Mouse (Mus musculus): ENCODE measurements at regions not wholly inside any gene's neighbourhood (a gene's known extent, or its start where the extent isn't known, plus 50 kb on each side); places are given as distances from the start of the nearest gene placed in this dataset.

DNA sequence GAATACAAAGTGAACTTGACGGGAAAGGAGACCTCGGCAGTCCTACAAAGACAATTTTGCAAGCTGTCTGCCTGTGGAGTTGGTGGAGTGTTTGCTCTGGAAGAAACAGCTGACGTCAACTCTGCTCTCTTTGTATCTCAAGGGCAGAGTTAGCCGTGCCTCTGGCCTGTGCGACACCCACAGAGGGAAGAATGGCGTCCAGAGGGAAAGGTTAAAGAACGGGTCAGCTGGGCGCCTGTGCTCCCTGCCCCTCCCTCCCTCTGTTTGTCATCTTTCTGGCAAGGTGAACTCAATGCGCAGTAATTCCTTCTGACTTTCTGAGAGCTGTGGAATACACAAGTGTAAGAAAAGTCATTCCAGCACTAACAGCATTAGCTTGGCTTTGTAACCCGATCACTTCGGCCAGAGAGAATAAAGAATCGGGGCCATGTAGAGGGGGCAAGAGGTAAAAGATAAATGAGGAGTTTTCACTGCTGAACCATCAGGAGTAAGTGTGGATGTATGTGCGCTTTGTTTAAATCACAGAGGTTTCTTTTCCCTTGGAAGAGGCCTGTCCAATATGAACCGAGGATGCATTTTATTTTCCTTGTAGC lies 474.6 kb upstream of the Got2 start:
- no peak for ATAC-seq (replicated peaks; ENCODE audit: low read depth, poor library complexity, severe bottlenecking)

DNA sequence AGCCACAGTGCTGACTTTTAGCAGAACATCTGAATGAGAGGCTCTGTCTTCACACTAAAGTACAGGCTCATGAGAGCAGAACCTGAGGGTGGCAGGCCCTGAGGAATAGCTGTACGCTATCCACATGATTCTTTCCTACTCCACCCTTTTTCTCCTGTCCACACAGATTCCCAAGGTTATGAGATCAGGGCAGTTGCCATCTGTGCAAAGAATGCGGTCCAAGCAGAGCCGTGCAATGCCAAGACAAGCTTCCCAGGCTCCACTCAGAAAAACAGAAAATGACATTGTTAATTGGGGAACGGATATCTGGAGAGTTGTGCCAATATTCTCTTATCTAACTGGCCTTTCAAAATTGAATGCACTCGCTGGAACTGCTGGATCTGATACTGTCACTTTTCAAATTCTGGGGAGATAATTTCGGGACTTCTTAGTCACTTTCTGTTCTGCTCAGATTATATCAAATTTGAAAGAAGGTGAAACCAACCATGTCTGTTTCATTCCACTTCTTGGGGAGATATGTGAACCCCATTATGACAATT lies 462.3 kb upstream of the Got2 start:
- ATAC-seq (replicated peaks; ENCODE audit: low read depth, poor library complexity, severe bottlenecking): no peak

GRCm38 (mm10) chr8:96349503-96349902 lies 461.2 kb upstream of the Got2 start:
- no peak for ATAC-seq (replicated peaks; ENCODE audit: low read depth, poor library complexity, severe bottlenecking)

- ATAC-seq (replicated peaks; ENCODE audit: low read depth, poor library complexity, severe bottlenecking): no peak
These were observed 452.4 kb upstream of the Got2 start for GRCm38 (mm10) chr8:96340702-96341101.

DNA sequence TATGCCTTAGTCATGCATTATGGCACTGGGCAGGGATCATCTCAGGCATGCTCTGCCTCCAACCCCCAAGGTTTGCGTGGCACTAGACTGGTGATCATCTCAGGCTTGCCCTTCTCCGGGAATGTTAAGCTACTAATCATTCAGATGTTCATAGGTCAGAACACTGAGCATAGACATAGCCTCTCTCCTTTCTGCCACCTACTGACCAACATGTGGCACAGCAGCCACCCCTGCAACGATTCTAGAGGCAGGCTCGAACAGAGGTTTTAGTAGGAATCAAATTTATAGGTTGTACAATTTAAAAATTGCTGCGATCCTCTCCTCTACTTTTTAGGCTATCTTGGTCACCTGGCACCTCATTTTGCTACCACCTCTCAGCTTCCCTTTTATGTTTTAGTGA lies 430.0 kb upstream of the Got2 start:
- no peak for ATAC-seq (replicated peaks; ENCODE audit: low read depth, poor library complexity, severe bottlenecking)

GRCm38 (mm10) chr8:96308989-96309718 lies 420.8 kb upstream of the Got2 start:
- ATAC-seq (replicated peaks; ENCODE audit: low read depth, poor library complexity, severe bottlenecking): no peak

DNA sequence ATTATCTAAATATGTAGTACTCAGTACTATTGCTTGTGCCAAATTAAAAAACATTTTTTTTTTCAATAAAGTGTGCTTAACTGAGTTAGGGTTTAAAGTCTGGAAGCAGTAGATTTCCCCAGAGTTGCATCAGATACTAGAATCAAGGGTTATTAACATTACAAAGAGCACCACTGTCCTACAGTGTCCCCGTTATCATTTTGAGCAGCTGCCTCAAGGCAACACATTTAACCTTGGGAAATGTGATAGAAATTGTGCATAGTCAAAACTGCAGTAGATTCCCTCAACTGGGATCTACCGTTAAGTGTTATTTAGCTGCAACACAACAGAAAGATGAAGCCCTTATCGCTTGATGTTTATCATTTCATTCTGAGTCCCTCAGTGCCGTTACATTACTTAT lies 408.3 kb upstream of the Got2 start:
- ATAC-seq (replicated peaks; ENCODE audit: low read depth, poor library complexity, severe bottlenecking): no peak

DNA sequence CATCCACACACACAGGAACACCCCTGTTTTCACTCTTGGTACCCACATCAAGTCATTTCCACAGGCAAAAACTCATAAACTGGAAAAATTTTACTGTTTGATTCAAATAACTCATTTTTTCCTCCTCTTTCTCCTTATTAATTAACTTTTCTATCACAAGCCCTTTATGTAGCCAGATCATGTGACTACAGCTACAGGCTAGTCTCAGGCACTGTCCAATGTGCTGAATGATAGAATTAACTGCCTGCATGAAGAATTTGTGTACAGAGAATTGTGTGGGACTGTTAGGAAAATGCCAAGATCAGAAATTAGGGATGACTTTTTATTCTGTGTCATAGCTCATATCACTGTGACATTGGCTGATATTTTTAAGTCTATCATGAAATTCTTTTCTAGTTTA lies 402.4 kb upstream of the Got2 start:
- no peak for ATAC-seq (replicated peaks; ENCODE audit: low read depth, poor library complexity, severe bottlenecking)

- ATAC-seq (replicated peaks; ENCODE audit: low read depth, poor library complexity, severe bottlenecking): no peak
These were observed 401.2 kb upstream of the Got2 start for GRCm38 (mm10) chr8:96289519-96289918.

DNA sequence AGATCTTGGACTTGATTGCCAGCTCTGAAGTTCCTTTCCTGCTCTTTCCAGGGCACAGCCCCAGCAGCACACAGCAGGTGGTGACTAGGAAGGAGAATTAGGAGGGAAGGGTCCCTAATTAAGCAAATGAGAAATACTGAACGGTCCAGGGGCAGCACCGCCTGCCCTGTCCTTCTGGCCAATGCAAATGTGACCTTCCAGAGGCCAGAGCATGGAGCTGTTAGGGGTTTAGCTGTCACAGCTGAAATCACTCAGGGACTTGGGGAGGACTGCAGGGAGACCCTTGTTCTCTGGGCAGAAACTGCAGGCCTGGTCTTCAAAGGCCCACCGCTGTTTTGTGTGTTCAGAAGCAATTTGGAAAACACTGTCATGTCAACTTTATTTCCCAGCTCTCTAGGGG lies 400.2 kb upstream of the Got2 start:
- no peak for ATAC-seq (replicated peaks; ENCODE audit: low read depth, poor library complexity, severe bottlenecking)

- ATAC-seq (replicated peaks; ENCODE audit: low read depth, poor library complexity, severe bottlenecking): no peak
These were observed 389.3 kb upstream of the Got2 start for GRCm38 (mm10) chr8:96277479-96278138.

DNA sequence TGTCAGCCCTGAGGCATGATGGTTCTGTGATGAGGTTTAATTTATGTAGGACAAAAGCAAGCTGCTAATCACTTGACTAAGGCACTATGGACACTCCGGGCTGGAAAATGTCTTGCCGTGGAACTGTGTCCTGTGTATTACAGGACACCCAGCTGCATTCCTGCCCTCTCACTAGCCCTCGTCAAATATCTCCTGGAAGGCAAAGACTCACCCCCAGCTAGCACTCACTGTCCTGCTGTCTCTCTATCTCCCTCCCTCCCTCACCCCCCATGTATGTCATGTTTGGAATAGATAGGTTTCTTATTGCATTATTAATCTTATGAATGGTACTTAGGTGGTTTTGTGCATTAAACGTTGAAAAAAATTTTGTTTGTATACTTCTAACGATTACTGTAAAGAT lies 388.7 kb upstream of the Got2 start:
- no peak for ATAC-seq (replicated peaks; ENCODE audit: low read depth, poor library complexity, severe bottlenecking)

DNA sequence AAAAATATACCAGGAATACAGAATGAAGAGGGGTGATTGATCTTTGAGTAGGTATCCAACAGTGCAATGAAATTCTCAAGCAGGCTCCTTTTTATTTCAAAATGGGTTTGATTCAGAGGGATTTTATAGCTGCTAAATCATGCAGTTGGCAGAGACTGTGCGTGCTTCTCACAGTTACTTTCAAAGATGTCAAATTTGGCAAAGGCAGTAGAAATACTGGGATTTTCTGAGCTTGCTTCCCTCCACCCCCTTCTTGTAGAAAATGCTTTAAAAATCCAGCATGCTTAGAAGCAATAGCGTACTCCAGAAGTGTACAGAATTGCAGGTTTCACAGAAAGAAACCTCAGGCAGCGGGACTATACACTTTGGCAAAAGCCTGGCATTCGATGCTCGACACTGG lies 367.9 kb upstream of the Got2 start:
- ATAC-seq (replicated peaks; ENCODE audit: low read depth, poor library complexity, severe bottlenecking): no peak

GRCm38 (mm10) chr8:96255811-96256210 lies 367.5 kb upstream of the Got2 start:
- ATAC-seq (replicated peaks; ENCODE audit: low read depth, poor library complexity, severe bottlenecking): no peak

GRCm38 (mm10) chr8:96246017-96246416 lies 357.7 kb upstream of the Got2 start:
- no peak for ATAC-seq (replicated peaks; ENCODE audit: low read depth, poor library complexity, severe bottlenecking)

- no peak for ATAC-seq (replicated peaks; ENCODE audit: low read depth, poor library complexity, severe bottlenecking)
These were observed 356.3 kb upstream of the Got2 start for GRCm38 (mm10) chr8:96244549-96245152.

GRCm38 (mm10) chr8:96238406-96238805 lies 350.1 kb upstream of the Got2 start:
- no peak for ATAC-seq (replicated peaks; ENCODE audit: low read depth, poor library complexity, severe bottlenecking)

GRCm38 (mm10) chr8:96237940-96238339 lies 349.6 kb upstream of the Got2 start:
- no peak for ATAC-seq (replicated peaks; ENCODE audit: low read depth, poor library complexity, severe bottlenecking)

- no peak for ATAC-seq (replicated peaks; ENCODE audit: low read depth, poor library complexity, severe bottlenecking)
These were observed 342.1 kb upstream of the Got2 start for GRCm38 (mm10) chr8:96230412-96230811.

Measured in common myeloid progenitor, adult 5-6 weeks (primary cell).